Mouse (Mus musculus) G1E (cell line): Measurements from ENCODE around the gene Adam1b.
"Not testable (repeated sequence)": the region's sequence is repeated elsewhere in the genome, so short reads cannot be mapped to it uniquely, and the experiment has no call there.

Source experiments
- CTCF ChIP-seq: IDR thresholded peaks from 2 replicates; pipeline ENCODE4 v1.5.1; 2012; ENCODE audit warnings: low read depth, low read length, inconsistent platforms, mixed read lengths
- GATA1 ChIP-seq: IDR thresholded peaks from 2 replicates; pipeline ENCODE4 v1.6.1; 2012; ENCODE audit warnings: borderline replicate concordance, low read length, inconsistent platforms, mixed read lengths

DNA sequence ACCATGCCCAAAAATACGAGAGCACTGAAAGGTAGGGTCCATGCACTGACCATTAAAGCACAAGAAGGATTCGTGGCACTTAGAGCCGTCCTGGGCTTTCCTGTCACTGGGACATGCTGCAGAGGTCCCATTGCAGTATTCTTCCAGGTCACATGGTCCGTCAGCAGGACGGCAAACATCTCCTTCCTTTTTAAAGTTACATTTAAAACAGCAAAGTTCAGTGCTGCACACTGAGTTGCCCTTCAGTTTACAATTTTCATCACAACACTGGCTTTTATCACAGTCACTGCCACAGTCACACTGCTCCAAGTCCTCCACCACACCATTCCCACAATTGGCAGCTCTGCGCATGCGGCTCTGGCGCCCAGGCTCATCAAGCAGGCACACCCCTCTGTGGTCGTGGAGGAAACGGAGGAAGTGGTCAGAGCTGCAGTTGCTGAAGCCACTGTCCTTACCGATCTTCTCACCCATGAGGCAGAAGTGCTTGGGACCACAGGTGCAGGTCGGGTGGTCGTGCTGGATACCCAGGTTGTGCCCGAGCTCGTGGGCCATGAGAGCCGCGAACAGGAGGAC, 1.7 kb downstream of the Adam1b start:
- not testable (repeated sequence) for TF ChIP-seq GATA1, CTCF
